Mouse (Mus musculus) hindbrain, postnatal 0 days (tissue): ENCODE measurements around the gene Dnal4. TPM values are rescaled to one million over a fixed set of nuclear protein-coding genes. Genes with fewer than 3 reads are reported as not detected.

Experiments used
- ATAC-seq: fragments of 200-750 bp; cut with Nextera tagmentation; 2 replicates; pipeline ENCODE4 v1.8.0; 2017; ENCODE audit warnings: mild to moderate bottlenecking, moderate TSS enrichment, moderate library complexity
- DNase-seq: peaks from one replicate; pipeline ENCODE4 v3.0.0-alpha.2; 2015; ENCODE audit warnings: low spot score
- H3K27ac ChIP-seq: fragments of 300-500 bp; sonication (generic); 2 replicates; pipeline ENCODE4 v1.5.1; 2014; ENCODE audit warnings: mild to moderate bottlenecking
- H3K27me3 ChIP-seq: fragments of 300-500 bp; sonication (generic); 2 replicates; pipeline ENCODE4 v1.6.1; 2014; ENCODE audit warnings: low read length, mixed read lengths; ENCODE audit not compliant: insufficient read depth
- H3K36me3 ChIP-seq: fragments of 300-500 bp; sonication (generic); 2 replicates; pipeline ENCODE4 v1.6.1; 2014; ENCODE audit warnings: low read length, mixed read lengths; ENCODE audit not compliant: insufficient read depth
- H3K4me1 ChIP-seq: fragments of 300-500 bp; sonication (generic); 2 replicates; pipeline ENCODE4 v1.6.1; 2014; ENCODE audit warnings: antibody characterized with exemption, low read length, mixed read lengths; ENCODE audit not compliant: insufficient read depth
- H3K4me2 ChIP-seq: fragments of 300-500 bp; sonication (generic); 2 replicates; pipeline ENCODE4 v1.6.1; 2014; ENCODE audit warnings: low read depth, mild to moderate bottlenecking, low read length, moderate library complexity, mixed read lengths
- H3K4me3 ChIP-seq: fragments of 300-500 bp; sonication (generic); 2 replicates; pipeline ENCODE4 v1.5.1; 2014; ENCODE audit warnings: low read length
- H3K9ac ChIP-seq: fragments of 300-500 bp; sonication (generic); replicated peaks from 2 replicates; pipeline ENCODE4 v1.6.1; 2014; ENCODE audit warnings: mild to moderate bottlenecking, low read length, moderate library complexity, mixed read lengths
- H3K9me3 ChIP-seq: fragments of 300-500 bp; sonication (generic); 2 replicates; pipeline ENCODE4 v1.6.1; 2016; ENCODE audit warnings: low read length, mixed read lengths
- CTCF ChIP-seq: IDR thresholded peaks from 2 replicates; pipeline ENCODE4 v1.5.1; 2016; ENCODE audit warnings: antibody characterized with exemption, control low read depth, low read depth
- WGBS: fragments of 180-500 bp; shearing (Covaris S2); extraction: QIAGEN DNeasy Blood & Tissue Kit; methylation state at CpG from one replicate; pipeline ENCODE4 v1.1.7; 2014; 5-methylcytosine and 5-hydroxymethylcytosine counted together
- polyA plus RNA-seq: library from polyadenylated mRNA; unstranded; fragments of >200 nt; fragmentation: Nextera tagmentation; extraction: Ambion mirVana; gene quantifications from 2 replicates; pipeline ENCODE4 v1.2.1, GENCODE M21; 2015
- total RNA-seq: library from RNA; depleted of rRNA; stranded (reverse); fragments of >200 nt; gene quantifications from 2 replicates; pipeline ENCODE4 v1.2.3, GENCODE M21; 2014; rRNA removed

Gene Dnal4
- total RNA-seq (42.7 and 50.3 TPM in 2 replicates), polyA plus RNA-seq (54.0 and 56.7 TPM in 2 replicates)

GRCm38 (mm10) chr15:79777749-79778148, at the start of gene Dnal4:
Gene Dnal4, minus strand, starts transcription at chr15:79777849.
- H3K36me3 ChIP-seq = no peaks in the 10 kb centered on the region
- H3K4me2 ChIP-seq = no peak within 1 kb of the TSS
- no peak for ATAC-seq

DNA sequence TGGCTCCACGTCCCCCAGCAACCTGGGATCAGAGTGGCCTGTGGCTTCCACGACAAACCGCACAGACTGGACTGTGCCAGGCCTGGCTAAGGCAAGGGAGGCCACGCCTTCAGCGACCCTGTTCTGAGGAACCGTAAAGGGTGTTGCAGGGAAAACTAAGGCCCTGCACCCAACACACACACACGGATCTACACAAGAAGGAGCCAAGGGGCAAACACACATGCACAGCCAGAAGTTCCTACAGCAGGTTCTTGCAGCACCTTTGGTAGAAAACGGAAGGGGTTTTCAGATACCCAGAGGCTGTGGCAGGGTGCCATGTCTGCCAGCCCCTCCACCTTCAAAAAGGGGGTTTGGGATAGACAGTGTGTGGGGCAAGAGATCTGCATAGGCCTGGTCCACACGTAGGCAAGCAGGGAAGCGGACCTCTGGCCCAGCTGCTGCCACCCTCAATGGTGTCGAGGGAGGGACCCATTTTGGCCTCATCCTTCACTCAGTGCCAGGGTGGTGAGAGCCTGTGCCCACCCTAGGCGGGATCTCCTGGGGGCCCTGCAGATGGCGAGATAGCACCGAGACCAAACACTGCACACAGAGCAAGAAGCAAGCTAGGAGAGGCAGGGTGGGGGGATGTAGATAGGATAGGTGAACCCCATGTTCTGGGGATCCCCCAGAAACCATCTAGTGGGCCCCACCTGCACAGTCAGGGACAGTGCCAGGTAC, 49.6 kb upstream of the Dnal4 start:
- Histone ChIP-seq H3K9me3 (no peaks in the 10 kb centered on the region), H3K4me1 (peaks cover 6% of the 10 kb centered on the region; the same call in 1 of the 2 replicates), H3K4me3 (no peak overlapping the region), H3K9ac (0 out of 2 replicates have a peak overlapping the region, but pooled peaks have one; percentile 24), H3K27ac (no peak overlapping the region; the same call in 1 of the 2 replicates), H3K36me3 (peaks cover 6% of the 10 kb centered on the region; the same call in 1 of the 2 replicates), H3K4me2 (no peak overlapping the region), H3K27me3 (no peaks in the 10 kb centered on the region)
- WGBS = 73% methylated on average over 14 of the region's 14 CpGs
- ATAC-seq = no peak
- no peak for DNase-seq
- TF ChIP-seq CTCF = no peak

More at GRCm38 (mm10) chr15:79777749-79778148, at the start of gene Dnal4:
- DNase-seq = no peak
- no peak within 1 kb of the TSS for H3K9ac ChIP-seq
- H3K9me3 ChIP-seq = no peaks in the 10 kb centered on the region
- no peaks in the 10 kb centered on the region for H3K27me3 ChIP-seq
- no peak for TF ChIP-seq CTCF
- H3K4me3 ChIP-seq = no peak within 1 kb of the TSS
- peaks cover 9% of the 10 kb centered on the region for H3K4me1 ChIP-seq
- H3K27ac ChIP-seq = no peak within 1 kb of the TSS

DNA sequence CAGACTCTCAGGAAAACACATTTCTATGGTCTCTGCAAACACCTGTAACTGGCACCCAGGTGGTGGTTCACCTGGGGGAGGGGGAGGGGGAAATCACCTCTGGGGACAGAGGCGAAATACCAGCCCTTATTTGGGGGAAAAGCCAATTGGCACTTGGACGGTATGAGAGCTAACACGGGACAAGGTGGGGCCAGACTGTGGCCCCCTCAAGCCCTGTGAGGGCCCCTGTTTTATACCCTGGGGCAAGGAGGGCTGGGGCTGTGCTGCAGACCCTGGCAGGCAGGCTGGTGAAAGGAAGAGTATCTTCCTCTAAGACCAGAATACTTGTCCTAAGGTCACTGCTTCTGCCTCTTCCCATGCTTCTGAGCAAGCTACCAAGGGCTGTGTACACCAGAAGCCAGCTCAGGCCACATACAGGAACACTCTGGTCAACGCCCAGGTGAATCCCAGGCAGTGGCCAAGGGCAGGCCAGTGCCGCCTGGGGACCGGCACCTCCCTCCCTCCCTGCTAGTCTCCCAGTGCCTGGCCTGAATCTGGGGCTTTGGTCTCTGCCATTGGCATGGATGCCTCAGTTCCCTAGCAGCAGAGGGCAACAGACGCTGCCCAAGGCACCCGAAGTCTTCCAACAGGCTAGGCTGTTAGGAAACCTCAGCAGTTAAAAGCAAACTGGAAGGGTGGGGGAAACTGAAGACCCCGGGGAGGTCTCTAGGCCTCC, 48.7 kb upstream of the Dnal4 start:
- no peak for ATAC-seq
- WGBS = 89% methylated on average over 9 of the region's 9 CpGs
- Histone ChIP-seq H3K27me3 (no peaks in the 10 kb centered on the region), H3K4me3 (no peak overlapping the region), H3K9ac (no peak overlapping the region), H3K27ac (no peak overlapping the region; the same call in 1 of the 2 replicates), H3K36me3 (peaks cover 6% of the 10 kb centered on the region; the same call in 1 of the 2 replicates), H3K4me2 (no peak overlapping the region), H3K4me1 (peaks cover 5% of the 10 kb centered on the region; the same call in 1 of the 2 replicates), H3K9me3 (no peaks in the 10 kb centered on the region)
- no peak for TF ChIP-seq CTCF
- no peak for DNase-seq

GRCm38 (mm10) chr15:79825146-79825825, 47.6 kb upstream of the Dnal4 start:
- peak; percentile 69 for DNase-seq

GRCm38 (mm10) chr15:79823588-79824280, 46.1 kb upstream of the Dnal4 start:
- Histone ChIP-seq H3K9ac (no peak overlapping the region), H3K27me3 (no peaks in the 10 kb centered on the region), H3K4me1 (peaks cover 5% of the 10 kb centered on the region; the same call in 1 of the 2 replicates), H3K4me3 (no peak overlapping the region), H3K36me3 (peaks cover 6% of the 10 kb centered on the region; the same call in 1 of the 2 replicates), H3K9me3 (no peaks in the 10 kb centered on the region), H3K27ac (no peak overlapping the region), H3K4me2 (no peak overlapping the region)
- no peak for TF ChIP-seq CTCF
- 68% methylated on average over 19 of the region's 19 CpGs for WGBS
- peak; percentile 52 for DNase-seq
- no peak for ATAC-seq

More at GRCm38 (mm10) chr15:79825146-79825825, 47.6 kb upstream of the Dnal4 start:
- no peak for ATAC-seq
- 53% methylated on average over 14 of the region's 14 CpGs for WGBS
- peaks cover 5% of the 10 kb centered on the region; the same call in 1 of the 2 replicates for H3K4me1 ChIP-seq
- no peak overlapping the region for H3K4me3 ChIP-seq
- peaks cover 6% of the 10 kb centered on the region; the same call in 1 of the 2 replicates for H3K36me3 ChIP-seq
- no peak overlapping the region for H3K9ac ChIP-seq
- no peaks in the 10 kb centered on the region for H3K9me3 ChIP-seq
- 0 out of 2 replicates have a peak overlapping the region, but pooled peaks have one; percentile 32 for H3K27ac ChIP-seq
- no peaks in the 10 kb centered on the region for H3K27me3 ChIP-seq
- TF ChIP-seq CTCF = peak; percentile 79
- no peak overlapping the region for H3K4me2 ChIP-seq
